Mouse (Mus musculus) CH12.LX (cell line): ENCODE measurements around the gene Mctp1. TPM values are rescaled to one million over a fixed set of nuclear protein-coding genes. Genes with fewer than 3 reads are reported as not detected.

ENCODE experiments used
- DNase-seq: peaks from one replicate; pipeline ENCODE4 v3.0.0-alpha.2; 2013; ENCODE audit errors: extremely low read depth
- H3K27ac ChIP-seq: 2 replicates; pipeline ENCODE4 v1.5.1; 2012; ENCODE audit warnings: low read depth, mild to moderate bottlenecking, control low read depth, moderate library complexity; ENCODE audit not compliant: insufficient read depth
- H3K27me3 ChIP-seq: replicated peaks from 2 replicates; pipeline ENCODE3; 2012; ENCODE audit warnings: inconsistent platforms
- H3K36me3 ChIP-seq, 2 experiments: replicated peaks in 1 of 2; 2 replicates each; pipeline versions ENCODE3 to v1.6.1; 2012; ENCODE audit warnings: inconsistent platforms in 1 of 2, low read length in 1 of 2, mild to moderate bottlenecking in 1 of 2, mixed read lengths in 1 of 2, moderate library complexity in 1 of 2; ENCODE audit not compliant: control insufficient read depth in 1 of 2, insufficient read depth in 1 of 2
- H3K4me1 ChIP-seq, 2 experiments: 2 replicates each; pipeline ENCODE4 v1.6.1; 2012; ENCODE audit warnings: inconsistent platforms in 1 of 2, moderate library complexity in 1 of 2; ENCODE audit not compliant: insufficient read depth in 2 of 2, control insufficient read depth in 1 of 2
- H3K4me2 ChIP-seq: 2 replicates; pipeline ENCODE4 v1.6.1; 2012; ENCODE audit warnings: low read depth, mild to moderate bottlenecking, control low read depth; ENCODE audit not compliant: poor library complexity, insufficient read depth, severe bottlenecking
- H3K4me3 ChIP-seq, 3 experiments: fragments of 150-350 bp in 1 of 3; sonication (generic) in 1 of 3; replicated peaks in 1 of 3; 2 replicates each; pipeline versions ENCODE3 to v1.5.1; 2011 to 2012; ENCODE audit warnings: low read depth in 2 of 3, low read length in 2 of 3, mild to moderate bottlenecking in 2 of 3, moderate library complexity in 2 of 3, control low read depth in 1 of 3, improper control_type of control experiment in 1 of 3, inconsistent platforms in 1 of 3, mixed read lengths in 1 of 3; ENCODE audit not compliant: poor library complexity in 1 of 3
- H3K79me2 ChIP-seq: replicated peaks from 2 replicates; pipeline ENCODE4 v1.6.1; 2012; ENCODE audit warnings: mild to moderate bottlenecking, moderate library complexity; ENCODE audit not compliant: control insufficient read depth, poor library complexity, insufficient read depth, severe bottlenecking; ENCODE audit errors: extremely low read depth
- H3K9ac ChIP-seq: 2 replicates; pipeline ENCODE4 v1.6.1; 2012; ENCODE audit warnings: low read depth, mild to moderate bottlenecking, control low read depth, moderate library complexity; ENCODE audit not compliant: insufficient read depth
- H3K9me3 ChIP-seq: replicated peaks from 2 replicates; pipeline ENCODE3; 2012; ENCODE audit warnings: low read length, inconsistent platforms, mixed read lengths
- CTCF ChIP-seq, 2 experiments: IDR thresholded peaks in 1 of 2; conservative IDR thresholded peaks in 1 of 2; 2 replicates each; pipeline ENCODE4 v1.5.1; 2011 to 2012; ENCODE audit warnings: low read depth in 2 of 2, low read length in 2 of 2, improper control_type of control experiment in 1 of 2, inconsistent platforms in 1 of 2, mild to moderate bottlenecking in 1 of 2, moderate library complexity in 1 of 2
- ELF1 ChIP-seq: IDR thresholded peaks from 2 replicates; pipeline ENCODE4 v1.6.1; 2014; ENCODE audit warnings: low read depth, mild to moderate bottlenecking, inconsistent platforms, low read length, improper control_type of control experiment
- EP300 ChIP-seq: IDR thresholded peaks from 2 replicates; pipeline ENCODE4 v1.6.1; 2011; ENCODE audit warnings: low read length, improper control_type of control experiment
- HCFC1 ChIP-seq: IDR thresholded peaks from 2 replicates; pipeline ENCODE4 v1.6.1; 2012; ENCODE audit warnings: low read depth, mild to moderate bottlenecking, inconsistent platforms, low read length, improper control_type of control experiment
- IRF4 ChIP-seq: IDR thresholded peaks from 2 replicates; pipeline ENCODE4 v1.6.1; 2014; ENCODE audit warnings: low read depth, mild to moderate bottlenecking, inconsistent platforms, low read length, improper control_type of control experiment
- JUN ChIP-seq: IDR thresholded peaks from 2 replicates; pipeline ENCODE4 v1.6.1; 2011; ENCODE audit warnings: low read depth, mild to moderate bottlenecking, low read length, improper control_type of control experiment, moderate library complexity; ENCODE audit not compliant: insufficient read depth
- JUND ChIP-seq: conservative IDR thresholded peaks from 2 replicates; pipeline ENCODE4 v1.6.1; 2011; ENCODE audit warnings: low read depth, low read length, improper control_type of control experiment
- KAT2A ChIP-seq: IDR thresholded peaks from 2 replicates; pipeline ENCODE4 v1.6.1; 2012; ENCODE audit warnings: low read length, improper control_type of control experiment, inconsistent platforms; ENCODE audit not compliant: insufficient replicate concordance
- MAZ ChIP-seq: IDR thresholded peaks from 2 replicates; pipeline ENCODE4 v1.6.1; 2012; ENCODE audit warnings: low read depth, mild to moderate bottlenecking, inconsistent platforms, low read length, improper control_type of control experiment, moderate library complexity
- MYC ChIP-seq: IDR thresholded peaks from 2 replicates; pipeline ENCODE4 v1.6.1; 2011; ENCODE audit warnings: low read depth, mild to moderate bottlenecking, improper control_type of control experiment, low read length
- NRF1 ChIP-seq: IDR thresholded peaks from 2 replicates; pipeline ENCODE4 v1.6.1; 2014; ENCODE audit warnings: low read depth, mild to moderate bottlenecking, inconsistent platforms, low read length, improper control_type of control experiment, moderate library complexity
- POLR2A ChIP-seq: IDR thresholded peaks from 2 replicates; pipeline ENCODE4 v1.6.1; 2011; ENCODE audit warnings: low read depth, mild to moderate bottlenecking, improper control_type of control experiment, low read length
- POLR2AphosphoS2 ChIP-seq: IDR thresholded peaks from 2 replicates; pipeline ENCODE4 v1.6.1; 2011; ENCODE audit warnings: low read depth, low read length, improper control_type of control experiment
- RCOR1 ChIP-seq: conservative IDR thresholded peaks from 2 replicates; pipeline ENCODE4 v1.6.1; 2012; ENCODE audit warnings: low read depth, mild to moderate bottlenecking, inconsistent platforms, low read length, improper control_type of control experiment
- SMC3 ChIP-seq: IDR thresholded peaks from 2 replicates; pipeline ENCODE4 v1.6.1; 2011; ENCODE audit warnings: low read depth, low read length, improper control_type of control experiment
- TCF12 ChIP-seq: IDR thresholded peaks from 2 replicates; pipeline ENCODE4 v1.6.1; 2014; ENCODE audit warnings: low read depth, mild to moderate bottlenecking, inconsistent platforms, low read length, improper control_type of control experiment
- ZKSCAN1 ChIP-seq: IDR thresholded peaks from 2 replicates; pipeline ENCODE4 v1.6.1; 2012; ENCODE audit warnings: low read depth, inconsistent platforms, low read length, improper control_type of control experiment, borderline replicate concordance
- ZMIZ1 ChIP-seq: IDR thresholded peaks from 2 replicates; pipeline ENCODE4 v1.6.1; 2012; ENCODE audit warnings: low read depth, mild to moderate bottlenecking, inconsistent platforms, low read length, improper control_type of control experiment
- ZNF384 ChIP-seq: IDR thresholded peaks from 2 replicates; pipeline ENCODE4 v1.6.1; 2012; ENCODE audit warnings: low read depth, low read length, improper control_type of control experiment, inconsistent platforms
- dilution Hi-C: fragments of 300-500 bp; cut with MboI; formaldehyde crosslinking; loops from 2 replicates; pipeline ENCODE4 v1.14.3; 2020; ENCODE audit warnings: low sequenced_read_pairs; ENCODE audit not compliant: extremely low pct_unique_long_range_greater_than_20kb, extremely low pct_ligation_motif_present
- in situ Hi-C: fragments of 300-500 bp; cut with MboI; formaldehyde crosslinking; loops from 3 replicates; pipeline ENCODE4 v1.14.3; 2019; ENCODE audit warnings: low sequenced_read_pairs, low pct_ligation_motif_present, low pct_unique_long_range_greater_than_20kb, mixed read lengths
- polyA plus RNA-seq: library from polyadenylated mRNA; unstranded; fragments of >175 nt; gene quantifications from 2 replicates; pipeline ENCODE4 v1.2.1, GENCODE M21; 2012; ENCODE audit warnings: low read depth; ENCODE audit not compliant: insufficient read length
- total RNA-seq, 2 experiments: library from RNA; depleted of rRNA; stranded (reverse); fragments of 300-350 nt in 1 of 2; fragments of >200 nt in 1 of 2; gene quantifications; 2 replicates each; pipeline ENCODE4 v1.2.3; 2012 to 2014

The Mctp1 gene
- total and polyA plus RNA-seq, 3 experiments, result 3.0 to 5.3 (median 3.7) TPM

DNA sequence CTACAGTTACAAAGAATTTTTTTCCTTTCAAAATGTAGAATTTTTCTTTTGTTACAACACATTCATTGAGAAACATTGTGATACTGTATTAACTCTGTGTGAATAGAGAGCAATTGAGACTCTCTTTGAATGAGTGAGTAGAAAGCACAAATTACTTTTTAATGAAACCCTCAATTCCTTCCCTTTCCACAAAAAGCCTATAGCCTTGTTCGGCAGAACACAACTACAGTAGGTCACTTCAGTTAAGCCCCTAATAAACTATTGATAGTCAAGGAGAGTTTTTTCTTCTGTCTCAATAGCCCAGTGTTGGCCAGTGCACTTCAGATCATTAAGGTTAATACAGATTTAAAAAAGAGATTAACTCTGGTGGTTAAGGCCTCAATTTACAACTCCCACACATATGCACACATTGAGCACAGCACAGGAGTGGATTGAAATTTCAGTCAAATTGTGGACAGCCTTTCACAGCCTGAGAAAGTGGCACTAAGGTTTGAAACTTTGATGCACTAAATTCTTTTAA is 424.6 kb downstream of the Mctp1 start:
- no peaks in the 10 kb centered on the region for H3K79me2 ChIP-seq
- no peaks in the 10 kb centered on the region for H3K36me3 ChIP-seq
- no peak overlapping the region for H3K4me3 ChIP-seq
- no peaks in the 10 kb centered on the region for H3K9me3 ChIP-seq
- in situ Hi-C loops, result no loop called here
- TF ChIP-seq EP300 (no peak; the same call in 1 of the 2 replicates), NRF1 (no peak), ELF1 (no peak), POLR2AphosphoS2 (no peak), MYC (no peak), JUN (no peak), JUND (no peak), ZMIZ1 (no peak), RCOR1 (no peak), ZKSCAN1 (no peak), CTCF (conservative IDR thresholded peaks at IDR 0.05 in 1 of 2, IDR thresholded peaks at IDR 0.05 in 1 of 2; ENCODE audit: low read depth in 2 of 2, low read length in 2 of 2) (no peak), IRF4 (no peak), HCFC1 (no peak), SMC3 (no peak), MAZ (no peak)
- dilution Hi-C loops, result no loop called here
- H3K27ac ChIP-seq, result peak overlapping the region; percentile 87; the same call in 1 of the 2 replicates
- no peaks in the 10 kb centered on the region for H3K27me3 ChIP-seq
- H3K4me2 ChIP-seq, result no peak overlapping the region
- H3K4me1 ChIP-seq, result peaks cover 6 to 38% of the 10 kb centered on the region in 2 experiments; a peak in 3 of 4 replicates
- DNase-seq, result no peak
- peak overlapping the region; percentile 37 for H3K9ac ChIP-seq

DNA sequence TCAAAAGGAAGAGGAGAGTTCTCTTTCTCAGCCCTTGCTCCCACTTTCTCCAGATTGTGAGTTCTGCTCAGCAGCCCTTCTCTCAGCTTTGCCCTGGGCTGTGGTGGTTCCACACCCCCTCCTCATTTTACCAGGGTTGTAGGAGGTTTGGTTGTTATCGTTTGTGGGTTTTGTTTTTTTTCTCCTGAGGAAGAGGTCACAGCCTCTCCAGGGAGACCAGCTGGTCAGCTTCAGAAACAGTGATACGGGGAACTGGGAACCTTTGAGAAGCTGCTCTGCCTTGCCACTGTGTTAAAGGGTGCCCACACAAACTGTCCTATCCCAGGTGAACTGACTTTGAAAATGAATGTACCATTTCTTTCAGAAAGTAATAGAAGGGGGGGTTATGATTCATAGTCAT is 425.5 kb downstream of the Mctp1 start:
- DNase-seq, result no peak
- Histone ChIP-seq H3K9ac (peak overlapping the region; percentile 37), H3K79me2 (no peaks in the 10 kb centered on the region), H3K27ac (peak overlapping the region; percentile 87), H3K36me3 (no peaks in the 10 kb centered on the region), H3K4me2 (peak overlapping the region; percentile 79), H3K4me1 (peaks cover 7 to 38% of the 10 kb centered on the region in 2 experiments; a peak in 3 of 4 replicates), H3K27me3 (no peaks in the 10 kb centered on the region), H3K4me3 (no peak overlapping the region)
- in situ Hi-C loops, result no loop called here
- TF ChIP-seq HCFC1 (no peak), IRF4 (0 out of 2 replicates have a peak, but pooled peaks have one; percentile 45), POLR2A (no peak), ZNF384 (peak; percentile 43; the same call in 1 of the 2 replicates), TCF12 (peak; percentile 22; the same call in 1 of the 2 replicates), KAT2A (no peak)
- TF ChIP-seq, all 38 proteins: peak for 3
- dilution Hi-C loops, result no loop called here
- H3K9me3 ChIP-seq, result no peaks in the 10 kb centered on the region
